Mouse (Mus musculus) hindbrain, embryonic 11.5 days (tissue): ENCODE measurements at regions not wholly inside any gene's neighbourhood (a gene's known extent, or its start where the extent isn't known, plus 50 kb on each side); places are given as distances from the start of the nearest gene placed in this dataset.
A peak's percentile ranks its signal among the peaks of the same experiment; 100 is the strongest.

Source experiments
- ATAC-seq: fragments of 200-750 bp; cut with Nextera tagmentation; 2 replicates; pipeline ENCODE4 v1.8.0; 2017; ENCODE audit warnings: mild to moderate bottlenecking, moderate TSS enrichment, moderate library complexity; ENCODE audit not compliant: low FRiP score
- DNase-seq: peaks from one replicate; pipeline ENCODE4 v3.0.0-alpha.2; 2015; ENCODE audit warnings: low spot score
- H3K27ac ChIP-seq: fragments of 300-500 bp; sonication (generic); 2 replicates; pipeline ENCODE4 v1.5.1; 2014; ENCODE audit warnings: mild to moderate bottlenecking, low read depth, low read length
- H3K27me3 ChIP-seq: fragments of 300-500 bp; sonication (generic); 2 replicates; pipeline ENCODE4 v1.6.1; 2014; ENCODE audit warnings: mild to moderate bottlenecking, low read length, moderate library complexity, mixed read lengths; ENCODE audit not compliant: control insufficient read depth, insufficient read depth
- H3K36me3 ChIP-seq: fragments of 300-500 bp; sonication (generic); 2 replicates; pipeline ENCODE4 v1.6.1; 2014; ENCODE audit warnings: mild to moderate bottlenecking, low read length, moderate library complexity, mixed read lengths; ENCODE audit not compliant: control insufficient read depth, insufficient read depth
- H3K4me1 ChIP-seq: fragments of 300-500 bp; sonication (generic); replicated peaks from 2 replicates; pipeline ENCODE4 v1.6.1; 2014; ENCODE audit warnings: low read length, mixed read lengths; ENCODE audit not compliant: control insufficient read depth, insufficient read depth
- H3K4me2 ChIP-seq: fragments of 300-500 bp; sonication (generic); replicated peaks from 2 replicates; pipeline ENCODE4 v1.6.1; 2014; ENCODE audit warnings: mild to moderate bottlenecking, low read depth, low read length
- H3K4me3 ChIP-seq: fragments of 300-500 bp; sonication (generic); 2 replicates; pipeline ENCODE4 v1.5.1; 2014; ENCODE audit warnings: low read depth, low read length
- H3K9ac ChIP-seq: fragments of 300-500 bp; sonication (generic); 2 replicates; pipeline ENCODE4 v1.6.1; 2014; ENCODE audit warnings: low read depth, low read length
- H3K9me3 ChIP-seq: fragments of 300-500 bp; sonication (generic); 2 replicates; pipeline ENCODE4 v1.6.1; 2016; ENCODE audit warnings: low read length; ENCODE audit not compliant: control insufficient read depth
- whole genome bisulfite sequencing: fragments of 180-500 bp; shearing (Covaris S2); extraction: QIAGEN DNeasy Blood & Tissue Kit; methylation state at CpG from one replicate; pipeline ENCODE4 v1.1.7; 2014; 5-methylcytosine and 5-hydroxymethylcytosine counted together

DNA sequence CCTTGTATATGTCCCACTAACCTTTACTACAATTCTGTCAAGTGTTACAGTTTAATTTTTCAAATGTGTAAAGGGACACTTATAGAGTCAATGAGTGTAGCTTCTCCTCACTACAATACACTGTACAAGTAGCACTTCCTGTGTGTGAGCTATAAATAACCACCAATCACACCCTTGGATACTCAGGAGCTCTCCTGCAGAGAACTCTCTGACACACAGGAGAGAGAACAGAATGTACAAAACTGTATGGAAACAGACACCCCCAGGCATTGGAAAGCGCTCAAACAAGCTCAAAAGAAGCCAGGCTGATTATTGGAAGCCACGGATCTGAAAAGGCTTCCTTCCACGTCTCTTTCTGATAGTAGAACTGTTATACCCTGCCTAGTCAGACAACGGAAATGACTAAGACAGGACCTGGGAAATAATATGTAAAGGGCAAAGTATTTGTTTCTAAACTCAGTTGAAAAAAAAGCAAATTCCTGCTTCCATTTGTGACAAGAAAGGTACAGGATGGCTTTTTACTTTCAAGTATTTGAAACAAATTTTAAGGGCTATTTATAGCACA lies 122.9 kb upstream of the Arhgap18 start:
- no peak overlapping the region for H3K9ac ChIP-seq
- DNase-seq = no peak
- H3K36me3 ChIP-seq = no peaks in the 10 kb centered on the region
- H3K9me3 ChIP-seq = no peaks in the 10 kb centered on the region
- ATAC-seq = no peak
- H3K4me2 ChIP-seq = no peak overlapping the region
- 79% methylated on average over 4 of the region's 4 CpGs for WGBS
- no peak overlapping the region for H3K4me3 ChIP-seq
- H3K4me1 ChIP-seq = no peaks in the 10 kb centered on the region
- no peaks in the 10 kb centered on the region for H3K27me3 ChIP-seq
- H3K27ac ChIP-seq = no peak overlapping the region

DNA sequence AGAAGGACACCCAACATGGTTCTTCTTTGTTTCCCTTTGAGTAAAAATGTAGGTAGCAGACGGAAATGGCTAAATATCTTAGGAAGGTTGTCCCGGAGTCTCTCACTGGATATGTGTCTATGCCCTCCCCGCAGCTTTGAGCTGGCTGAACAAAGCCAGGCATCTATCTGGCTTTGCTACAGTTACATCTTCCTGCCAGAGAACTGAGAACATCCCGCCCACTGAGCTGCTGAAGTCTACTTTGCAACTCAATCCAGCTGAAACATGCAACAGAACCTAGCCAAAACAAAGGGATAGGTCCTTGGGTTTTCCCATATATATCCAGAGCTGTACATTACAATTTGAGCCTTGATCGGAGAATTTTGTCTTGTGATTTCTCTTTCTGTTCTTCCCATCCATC lies 121.0 kb upstream of the Arhgap18 start:
- H3K36me3 ChIP-seq = no peaks in the 10 kb centered on the region
- no peak overlapping the region for H3K4me2 ChIP-seq
- no peaks in the 10 kb centered on the region for H3K9me3 ChIP-seq
- H3K4me3 ChIP-seq = no peak overlapping the region
- DNase-seq = no peak
- 91% methylated on average over 5 of the region's 5 CpGs for WGBS
- no peaks in the 10 kb centered on the region for H3K27me3 ChIP-seq
- no peak overlapping the region for H3K27ac ChIP-seq
- ATAC-seq = no peak
- no peak overlapping the region for H3K9ac ChIP-seq
- no peaks in the 10 kb centered on the region for H3K4me1 ChIP-seq

DNA sequence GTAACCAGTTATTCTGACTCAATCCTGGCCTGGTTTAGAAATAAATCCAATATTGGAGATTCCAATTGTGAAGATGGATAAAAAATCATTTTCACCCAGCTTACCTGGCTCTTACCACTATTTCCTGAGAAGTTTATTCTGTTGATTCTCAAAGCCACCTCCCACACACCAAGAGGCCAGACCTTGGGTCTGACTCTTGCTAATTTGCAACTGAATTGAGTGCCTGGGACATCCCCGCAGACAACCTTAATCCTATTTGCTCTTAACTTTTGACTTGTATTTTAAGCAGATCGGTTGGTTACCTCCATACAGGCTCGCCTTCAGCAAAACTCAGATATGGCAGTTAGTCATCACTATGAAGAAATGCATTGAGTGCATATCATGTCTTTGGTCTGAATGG lies 115.8 kb upstream of the Arhgap18 start:
- Histone ChIP-seq H3K36me3 (no peaks in the 10 kb centered on the region), H3K9me3 (no peaks in the 10 kb centered on the region), H3K27ac (no peak overlapping the region), H3K9ac (no peak overlapping the region), H3K27me3 (no peaks in the 10 kb centered on the region), H3K4me2 (no peak overlapping the region), H3K4me1 (no peaks in the 10 kb centered on the region), H3K4me3 (no peak overlapping the region)
- DNase-seq (no peak), ATAC-seq (no peak)
- 47% methylated on average over 3 of the region's 3 CpGs for WGBS

- Histone ChIP-seq H3K4me2 (no peak overlapping the region), H3K4me3 (no peak overlapping the region), H3K36me3 (no peaks in the 10 kb centered on the region), H3K9me3 (no peaks in the 10 kb centered on the region), H3K9ac (no peak overlapping the region), H3K27ac (no peak overlapping the region), H3K27me3 (no peaks in the 10 kb centered on the region), H3K4me1 (no peaks in the 10 kb centered on the region)
- ATAC-seq (no peak), DNase-seq (no peak)
- 59% methylated on average over 4 of the region's 4 CpGs for WGBS
Measured at GRCm38 (mm10) chr10:26638056-26638455, 115.2 kb upstream of the Arhgap18 start.

DNA sequence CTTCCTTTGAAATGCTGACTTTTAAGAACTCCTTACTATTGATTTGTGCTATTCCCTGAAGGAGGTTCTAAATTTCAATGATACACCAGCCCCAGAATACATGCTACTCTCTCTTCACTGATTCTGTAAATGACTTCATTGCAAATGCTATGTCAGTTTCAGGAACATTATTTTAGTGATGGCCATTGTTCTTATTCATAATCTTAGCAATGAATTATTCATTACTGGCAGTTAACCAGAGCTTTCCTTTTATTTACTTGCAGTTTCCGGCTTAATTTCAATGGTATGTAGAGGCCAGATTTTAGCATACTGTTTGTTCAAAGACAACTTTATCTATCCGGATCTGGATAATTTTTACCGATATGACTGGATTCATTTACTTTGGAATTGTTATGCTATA lies 114.1 kb upstream of the Arhgap18 start:
- Histone ChIP-seq H3K4me3 (no peak overlapping the region), H3K36me3 (no peaks in the 10 kb centered on the region), H3K27ac (no peak overlapping the region), H3K4me2 (no peak overlapping the region), H3K9ac (no peak overlapping the region), H3K27me3 (no peaks in the 10 kb centered on the region), H3K4me1 (no peaks in the 10 kb centered on the region), H3K9me3 (no peaks in the 10 kb centered on the region)
- 84% methylated on average over 3 of the region's 3 CpGs for WGBS
- ATAC-seq (no peak), DNase-seq (no peak)

- Histone ChIP-seq H3K4me2 (no peak overlapping the region), H3K36me3 (no peaks in the 10 kb centered on the region), H3K27ac (no peak overlapping the region), H3K9ac (no peak overlapping the region), H3K4me3 (no peak overlapping the region), H3K9me3 (no peaks in the 10 kb centered on the region), H3K27me3 (no peaks in the 10 kb centered on the region), H3K4me1 (no peaks in the 10 kb centered on the region)
- ATAC-seq (no peak), DNase-seq (no peak)
- 68% methylated on average over 1 of the region's 1 CpGs for WGBS
Measured at GRCm38 (mm10) chr10:26653103-26653502, 100.1 kb upstream of the Arhgap18 start.

GRCm38 (mm10) chr10:26664270-26664669 lies 89.0 kb upstream of the Arhgap18 start:
- DNase-seq (no peak), ATAC-seq (no peak)
- Histone ChIP-seq H3K9me3 (no peaks in the 10 kb centered on the region), H3K4me3 (no peak overlapping the region), H3K4me2 (no peak overlapping the region), H3K9ac (no peak overlapping the region), H3K4me1 (no peaks in the 10 kb centered on the region), H3K36me3 (no peaks in the 10 kb centered on the region), H3K27ac (no peak overlapping the region), H3K27me3 (no peaks in the 10 kb centered on the region)

GRCm38 (mm10) chr10:26679500-26680227 lies 73.6 kb upstream of the Arhgap18 start:
- H3K27me3 ChIP-seq = no peaks in the 10 kb centered on the region
- H3K4me2 ChIP-seq = no peak overlapping the region
- DNase-seq (no peak), ATAC-seq (no peak)
- H3K4me1 ChIP-seq = no peaks in the 10 kb centered on the region
- H3K36me3 ChIP-seq = no peaks in the 10 kb centered on the region
- H3K9me3 ChIP-seq = no peaks in the 10 kb centered on the region
- no peak overlapping the region for H3K9ac ChIP-seq
- no peak overlapping the region for H3K27ac ChIP-seq
- no peak overlapping the region for H3K4me3 ChIP-seq
- 69% methylated on average over 4 of the region's 4 CpGs for WGBS

GRCm38 (mm10) chr10:26694761-26695160 lies 58.5 kb upstream of the Arhgap18 start:
- Histone ChIP-seq H3K4me2 (peak overlapping the region; percentile 76; the same call in 1 of the 2 replicates), H3K4me3 (peak overlapping the region; percentile 37), H3K4me1 (no peaks in the 10 kb centered on the region), H3K36me3 (no peaks in the 10 kb centered on the region), H3K27ac (no peak overlapping the region), H3K9me3 (no peaks in the 10 kb centered on the region), H3K9ac (peak overlapping the region; percentile 50; the same call in 1 of the 2 replicates), H3K27me3 (no peaks in the 10 kb centered on the region)
- DNase-seq = no peak
- peak; percentile 44; the same call in 1 of the 2 replicates for ATAC-seq
- WGBS = 72% methylated on average over 2 of the region's 2 CpGs
